Mouse (Mus musculus) gastrocnemius, postnatal 4 days (tissue): Measurements from ENCODE around the gene Nfu1. TPM values are rescaled to one million over a fixed set of nuclear protein-coding genes. Genes with fewer than 3 reads are reported as not detected.

Experiments used
- DNase-seq, 2 experiments: peaks; one replicate each; pipeline ENCODE4 v3.0.0; 2021 to 2022; ENCODE audit warnings: low spot score in 2 of 2, mixed read lengths in 2 of 2
- long read RNA-seq, 2 experiments: library from polyadenylated mRNA; stranded (forward); transcript quantifications; one replicate each; pipeline ENCODE4 v2.0.0; 2021
- total RNA-seq, 2 experiments: library from RNA; stranded (reverse); gene quantifications; 2 replicates each; pipeline ENCODE4 v1.2.3; 2021

Gene Nfu1
- total RNA-seq: 10 to 100 TPM; 61.7 to 68.1 TPM
- long read RNA-seq, experiment 1, transcript Nfu1-202 (8 exons, 950 nt): major isoform, 61 of 97 reads
- long read RNA-seq, experiment 1, transcript Nfu1-201 (8 exons, 948 nt): minor isoform, 8 of 97 reads
- long read RNA-seq, experiment 1, partial matches to known transcripts: 4 of 97 reads
- long read RNA-seq, experiment 1, other reads (novel, unspliced or antisense): 24 of 97 reads
- long read RNA-seq, experiment 2, transcript Nfu1-202 (8 exons, 950 nt): major isoform, 37 of 59 reads
- long read RNA-seq, experiment 2, partial matches to known transcripts: 4 of 59 reads
- long read RNA-seq, experiment 2, other reads (novel, unspliced or antisense): 13 of 59 reads

DNA sequence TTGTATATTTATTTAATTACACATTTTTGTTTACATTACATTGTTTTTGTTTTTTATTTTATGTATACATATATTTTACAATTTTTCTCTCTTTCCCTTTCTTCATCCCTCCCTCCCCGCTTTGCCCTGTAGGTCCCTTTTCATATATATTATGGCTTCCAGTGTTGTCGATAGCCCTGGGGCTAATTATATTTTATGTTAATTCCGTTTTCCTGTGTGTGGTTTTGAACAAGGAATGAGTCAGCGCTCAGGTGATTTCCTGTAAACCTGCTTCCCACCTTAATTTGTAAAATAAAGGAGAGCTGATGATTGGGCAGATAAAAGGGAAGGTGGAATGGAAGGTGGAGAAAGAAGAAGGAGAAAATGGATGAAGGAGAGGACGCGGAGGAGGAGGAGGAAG lies at the start of gene Nfu1:
TSS of gene Nfu1 (plus strand) at position 350 of the 400 bp plus-strand sequence.
- DNase-seq: no peak

DNA sequence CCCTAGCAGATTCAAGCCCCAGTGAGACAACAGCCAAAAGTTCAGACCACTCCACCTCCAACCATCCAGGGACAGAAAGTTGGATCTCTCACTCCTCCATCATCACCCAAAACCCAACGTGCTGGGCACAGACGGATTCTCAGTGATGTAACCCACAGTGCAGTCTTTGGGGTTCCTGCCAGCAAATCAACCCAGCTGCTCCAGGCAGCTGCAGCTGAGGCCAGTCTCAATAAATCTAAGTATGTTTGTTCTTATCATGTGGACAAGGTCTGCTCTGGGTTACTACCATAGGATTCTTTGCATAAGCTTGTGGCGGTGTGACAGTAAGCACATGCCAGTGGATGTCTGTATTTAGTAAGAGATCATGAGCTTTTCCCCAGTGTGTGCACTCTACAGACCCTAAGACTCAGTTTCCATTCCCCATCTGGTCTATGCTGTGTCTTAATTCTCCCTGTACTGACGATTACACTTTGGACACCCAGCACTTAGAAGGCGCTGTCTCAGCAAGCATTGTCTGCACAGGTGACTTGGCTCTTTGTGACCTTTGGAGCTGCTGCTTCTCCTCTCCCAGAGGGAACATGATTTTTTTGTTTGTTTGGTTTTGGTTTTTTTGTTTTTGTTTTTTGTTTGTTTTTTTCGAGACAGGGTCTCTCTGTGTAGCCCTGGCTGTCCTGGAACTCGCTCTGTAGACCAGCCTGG lies 44.9 kb upstream of the Nfu1 start:
- DNase-seq: peak in 1 of 2 experiments; percentile 29

- no peak for DNase-seq
Observed at GRCm38 (mm10) chr6:86967166-86967565, 41.9 kb upstream of the Nfu1 start.

DNA sequence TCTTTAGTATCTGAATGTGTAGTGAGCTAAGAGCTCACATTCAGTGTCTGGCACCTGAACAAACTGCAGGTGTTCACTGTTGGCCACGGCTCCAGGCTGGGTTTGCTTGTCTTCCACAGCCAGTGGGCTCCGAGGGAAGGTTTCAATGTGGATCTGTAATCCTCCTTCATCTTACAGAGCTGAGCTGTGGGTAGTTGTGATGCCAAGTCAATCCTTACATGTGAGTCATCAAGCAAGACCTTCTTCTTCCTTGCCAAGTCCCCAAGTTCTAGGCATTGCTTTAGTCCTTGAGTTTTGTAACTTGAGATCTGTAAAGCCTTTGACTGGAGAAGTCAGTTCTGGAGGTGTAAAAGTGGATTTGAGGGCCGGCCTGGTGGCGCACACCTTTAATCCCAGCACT lies 35.1 kb upstream of the Nfu1 start:
- no peak for DNase-seq

GRCm38 (mm10) chr6:86978156-86978908 lies 30.7 kb upstream of the Nfu1 start:
- no peak for DNase-seq

DNA sequence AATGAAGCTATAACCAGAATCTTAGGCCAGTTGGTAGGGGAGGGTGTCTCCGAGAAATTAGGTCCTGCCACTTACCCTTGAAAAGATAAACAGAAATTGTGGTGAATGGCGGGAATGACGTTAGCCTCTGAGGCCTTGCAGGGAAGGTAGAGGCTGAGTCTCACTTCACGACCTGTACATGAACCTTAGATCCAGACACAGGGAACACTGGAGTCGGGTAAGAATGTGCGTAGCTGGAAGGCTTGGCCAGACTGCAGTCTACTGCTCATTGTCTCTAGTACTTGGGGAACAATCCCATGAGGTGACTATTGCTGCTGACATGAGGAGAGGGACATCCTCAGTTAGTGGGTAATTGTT lies 30.1 kb upstream of the Nfu1 start:
- DNase-seq: no peak

- DNase-seq: no peak
Observed at GRCm38 (mm10) chr6:86981206-86981605, 27.8 kb upstream of the Nfu1 start.

DNA sequence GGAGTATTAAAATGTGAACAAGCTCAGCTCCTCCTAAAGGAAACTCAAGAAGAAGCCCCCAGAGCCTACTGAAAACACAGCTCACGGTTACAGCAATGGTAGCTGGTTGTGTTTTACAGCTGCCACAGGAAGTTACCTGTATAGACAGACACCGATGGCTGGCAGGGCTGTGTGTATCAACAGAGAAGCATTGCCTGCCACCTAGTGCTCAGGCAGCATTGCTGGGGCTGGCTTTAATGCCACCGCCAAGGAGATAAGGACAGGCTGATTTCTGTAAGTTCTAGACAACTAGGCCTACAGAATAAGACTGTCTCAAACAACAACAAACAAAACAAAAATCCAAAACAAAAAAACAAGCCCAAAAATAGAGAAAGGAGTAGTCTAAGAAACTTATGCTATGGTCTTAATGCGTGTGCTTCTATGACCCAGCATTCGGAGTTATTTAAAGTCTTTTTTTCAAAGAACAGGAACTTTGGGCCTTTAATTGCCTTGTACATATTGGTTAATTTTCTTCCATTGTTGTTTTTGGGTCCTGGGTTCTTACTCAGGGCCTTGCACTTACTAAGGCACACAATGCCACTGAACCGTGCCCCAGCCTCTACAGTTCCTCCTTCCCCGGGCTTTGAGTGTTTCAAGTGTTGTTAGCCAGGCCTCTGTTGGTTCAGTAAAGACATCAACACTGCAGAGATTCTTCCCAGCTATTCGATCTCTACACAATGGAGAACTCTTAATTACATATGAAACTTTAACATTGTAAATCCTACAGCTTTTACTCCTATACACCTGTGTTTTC lies 23.5 kb upstream of the Nfu1 start:
- no peak for DNase-seq

DNA sequence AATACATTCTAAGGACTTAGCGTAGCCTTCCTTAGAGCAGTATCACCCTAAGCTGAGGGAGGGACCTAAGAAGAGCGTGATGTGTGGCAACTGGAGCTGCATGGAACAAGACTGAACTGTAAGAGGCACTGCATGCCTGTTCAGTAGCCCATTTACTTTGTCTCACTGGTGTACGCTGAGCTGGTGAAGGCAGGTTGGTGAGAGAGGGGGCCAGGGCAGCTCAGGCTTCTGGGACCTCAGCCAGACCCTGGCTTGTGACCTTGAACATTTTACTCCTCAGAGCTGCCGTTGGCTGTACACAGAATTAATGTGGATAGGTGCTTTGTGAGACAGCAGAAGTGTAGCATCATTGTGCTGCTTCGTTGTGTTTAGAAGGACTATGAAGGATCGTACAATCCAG lies 19.5 kb upstream of the Nfu1 start:
- no peak for DNase-seq

DNA sequence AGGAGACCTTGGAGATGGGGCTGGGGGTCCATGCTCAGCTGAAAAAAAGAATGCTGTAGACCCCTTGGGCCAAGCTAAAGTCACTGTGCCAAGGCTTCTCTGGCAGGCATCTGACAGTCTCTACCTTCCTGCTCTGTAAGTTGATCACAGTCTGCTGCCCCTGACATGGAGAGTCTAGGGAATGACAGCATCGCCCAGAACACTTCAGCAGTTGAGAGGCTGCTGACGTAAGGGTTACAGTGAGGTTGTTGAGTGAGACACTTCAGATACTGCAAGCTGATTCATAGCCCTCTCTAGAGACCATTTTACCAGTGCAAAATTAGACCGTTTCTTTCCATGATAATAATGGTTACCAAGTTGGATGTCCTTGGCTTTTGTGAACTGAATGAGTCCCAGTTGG lies 18.0 kb upstream of the Nfu1 start:
- DNase-seq: no peak

GRCm38 (mm10) chr6:86992349-86992748 lies 16.7 kb upstream of the Nfu1 start:
- DNase-seq: no peak

DNA sequence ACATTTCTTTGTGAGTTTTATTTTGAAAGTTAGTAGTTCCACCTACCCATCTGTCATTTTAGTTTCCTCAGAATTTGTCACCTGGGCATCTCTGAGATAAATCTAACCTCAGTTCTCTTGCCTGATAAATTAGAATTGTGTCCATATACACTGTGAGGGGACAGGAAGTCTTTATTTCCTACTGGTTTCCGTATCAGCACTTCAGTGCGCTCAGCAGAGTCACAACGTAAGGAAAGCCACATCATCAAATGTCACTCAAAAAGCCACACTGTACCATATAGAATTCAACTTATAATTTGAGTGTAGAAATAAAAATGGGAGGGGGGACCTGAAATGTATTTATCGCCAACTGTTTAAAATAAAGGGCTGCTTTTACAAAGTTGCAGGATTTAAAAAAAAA lies 14.8 kb upstream of the Nfu1 start:
- DNase-seq: no peak

GRCm38 (mm10) chr6:86996629-86997307 lies 12.3 kb upstream of the Nfu1 start:
- peak; percentile 21 to 38 for DNase-seq

DNA sequence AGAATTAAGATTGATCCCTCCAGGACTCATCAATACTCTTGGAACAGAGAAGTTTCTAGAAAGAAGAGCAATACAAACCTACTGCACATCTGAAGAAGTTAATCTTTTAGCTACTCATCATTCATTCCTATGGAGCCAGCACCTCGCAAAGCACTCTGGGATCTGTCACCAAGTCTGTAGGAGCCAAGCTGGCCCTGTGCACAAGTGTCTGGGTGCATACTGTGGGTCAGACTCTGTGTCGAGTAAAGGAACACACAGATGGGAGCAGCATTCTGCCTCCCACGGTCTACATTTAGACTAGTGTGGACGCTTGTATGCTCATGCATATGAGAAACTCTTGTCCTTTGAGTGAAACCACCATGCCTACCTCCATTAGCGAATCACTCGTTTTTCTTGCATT lies 11.7 kb upstream of the Nfu1 start:
- DNase-seq: no peak

- DNase-seq: no peak
Observed at GRCm38 (mm10) chr6:87001995-87002394, 7.0 kb upstream of the Nfu1 start.

DNA sequence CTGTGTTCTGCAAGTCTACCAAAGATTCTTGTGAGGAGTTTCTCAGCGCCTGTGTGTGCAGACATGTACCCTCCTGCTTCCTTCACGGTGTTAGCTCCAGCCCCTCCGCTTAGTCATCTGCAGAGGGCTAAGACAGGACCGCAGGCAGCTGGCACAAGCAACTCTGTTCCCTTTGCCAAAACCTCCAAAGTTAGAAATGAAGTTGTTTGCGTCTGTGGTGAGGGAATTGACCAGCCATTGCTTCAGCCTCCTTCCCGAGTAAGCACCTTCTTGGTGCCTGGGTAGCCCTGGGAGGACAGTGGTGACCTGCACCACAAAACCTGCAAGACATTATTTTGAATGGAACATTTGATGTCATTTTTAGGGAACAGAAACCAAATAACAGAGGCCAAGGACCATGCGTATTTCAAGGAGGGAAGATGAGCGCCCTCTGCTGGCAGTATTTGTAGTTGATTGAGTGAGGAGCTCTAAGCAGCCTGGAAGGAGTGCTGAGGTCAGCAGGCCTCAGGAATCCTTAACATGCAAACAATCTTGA lies 6.4 kb upstream of the Nfu1 start:
- DNase-seq: peak; percentile 74 to 88

- DNase-seq: no peak
Observed at GRCm38 (mm10) chr6:87004099-87004498, 4.9 kb upstream of the Nfu1 start.

- DNase-seq: no peak
Observed at GRCm38 (mm10) chr6:87005577-87005976, 3.5 kb upstream of the Nfu1 start.

DNA sequence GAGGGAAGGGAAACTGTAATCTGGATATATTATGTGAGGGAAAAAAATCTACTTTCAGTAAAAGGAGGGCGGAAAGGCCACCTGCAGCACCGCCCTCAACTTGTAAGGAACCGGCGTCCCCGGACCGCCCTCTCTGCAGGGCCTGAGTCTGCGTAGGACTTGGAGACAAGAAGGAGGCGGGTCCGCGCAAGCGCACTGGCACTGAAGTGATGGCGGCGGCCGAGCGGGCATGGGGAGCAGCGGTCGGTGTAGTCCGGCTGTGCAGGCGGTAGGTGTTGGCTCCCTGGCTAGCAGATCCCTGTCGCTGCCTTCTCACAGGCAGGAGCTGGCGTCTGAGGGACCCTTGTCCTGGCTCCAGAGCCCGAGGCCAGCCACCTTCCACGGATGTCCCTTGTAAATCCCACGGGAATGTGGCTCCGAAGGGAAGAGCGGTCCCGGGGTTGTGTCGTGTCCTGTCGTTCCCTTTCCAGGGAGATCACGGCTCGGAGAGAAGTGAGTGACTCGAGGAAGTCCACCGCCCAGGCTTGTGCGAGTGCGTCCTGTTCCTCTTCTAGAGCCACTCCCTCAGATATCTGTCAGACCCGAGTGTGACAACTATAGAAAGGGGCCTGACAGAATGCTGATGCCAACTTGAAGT lies 774 bp downstream of the Nfu1 start:
- DNase-seq: peak; percentile 91 to 96

- DNase-seq: peak in 1 of 2 experiments; percentile 24
Observed at GRCm38 (mm10) chr6:87016916-87017315, 7.9 kb downstream of the Nfu1 start.
